Mouse (Mus musculus): ENCODE measurements around the gene Gm28305.

The Gm28305 gene

DNA sequence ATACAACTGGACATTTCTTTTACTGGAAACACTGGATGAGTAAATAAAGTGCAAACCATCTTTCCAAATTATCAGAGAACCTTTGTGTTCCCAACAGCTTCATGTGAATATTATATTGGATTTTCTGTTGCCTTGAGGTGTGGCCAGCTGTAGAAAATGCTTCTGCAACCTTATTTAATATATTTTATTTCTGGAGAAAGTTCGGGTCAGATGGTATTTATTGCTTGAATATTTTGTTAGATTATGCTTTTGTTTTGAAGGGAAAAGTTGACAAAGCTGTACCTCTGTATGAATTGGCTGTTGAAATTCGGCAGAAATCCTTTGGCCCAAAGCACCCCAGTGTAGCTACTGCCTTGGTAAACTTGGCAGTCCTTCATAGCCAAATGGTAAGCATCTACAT lies at the start of gene Gm28305:
Gene Gm28305, plus strand, starts transcription at position 301 of the 400 bp plus-strand sequence.
- no peak for DNase-seq (ENCODE audit: low read depth)

- DNase-seq (ENCODE audit: low read depth), result peak; percentile 80
Observed at GRCm38 (mm10) chr9:103996496-103996895, 44.0 kb upstream of the Gm28305 start.

GRCm38 (mm10) chr9:104000601-104001000 lies 39.9 kb upstream of the Gm28305 start:
- peak; percentile 4 for DNase-seq (ENCODE audit: low read depth)

GRCm38 (mm10) chr9:104001921-104002859 lies 38.3 kb upstream of the Gm28305 start, which contains the start of gene Nphp3:
Nphp3 (plus strand) TSS chr9:104002544.
- DNase-seq (ENCODE audit: low read depth), result peak; percentile 95

DNA sequence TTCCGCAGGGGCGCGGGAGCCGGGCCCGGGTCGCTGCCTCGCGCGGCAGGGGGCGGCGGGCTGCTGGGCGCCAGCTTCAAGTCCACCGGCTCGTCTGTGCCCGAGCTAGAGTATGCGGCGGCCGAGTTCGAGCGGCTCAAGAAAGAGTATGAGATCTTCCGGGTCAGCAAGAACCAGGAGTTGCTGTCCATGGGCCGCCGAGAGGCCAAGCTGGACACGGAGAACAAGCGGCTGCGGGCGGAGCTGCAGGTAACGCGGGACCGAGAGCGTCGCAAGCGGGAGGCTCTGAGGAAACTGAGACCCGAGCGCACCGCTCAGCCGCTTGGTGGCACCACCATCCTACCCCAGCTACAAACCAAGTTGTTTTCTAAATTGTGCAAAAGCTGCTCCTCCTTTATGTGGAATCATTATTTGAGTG lies 37.5 kb upstream of the Gm28305 start:
- peak; percentile 71 for DNase-seq (ENCODE audit: low read depth)

DNA sequence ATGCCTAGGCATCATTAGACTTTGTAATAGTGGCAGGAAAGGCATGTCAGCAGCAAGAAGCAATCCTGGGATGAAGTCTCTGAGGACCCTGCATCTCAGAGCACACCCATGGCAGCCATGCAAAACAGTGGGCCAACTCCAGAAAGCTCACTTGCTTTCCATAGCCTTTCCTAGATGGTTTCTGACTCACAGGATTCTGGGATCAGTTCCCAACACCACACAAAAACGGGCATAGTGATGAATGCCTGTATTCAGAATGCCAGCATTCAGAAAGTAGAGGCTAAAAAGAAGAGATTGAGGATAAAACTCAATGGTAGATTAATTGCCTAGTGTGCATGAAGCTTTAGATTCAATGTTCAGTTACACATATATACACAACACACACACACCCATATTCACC lies 25.9 kb upstream of the Gm28305 start:
- no peak for DNase-seq (ENCODE audit: low read depth)

GRCm38 (mm10) chr9:104021026-104021425 lies 19.4 kb upstream of the Gm28305 start:
- no peak for DNase-seq (ENCODE audit: low read depth)

GRCm38 (mm10) chr9:104027186-104027585 lies 13.3 kb upstream of the Gm28305 start:
- DNase-seq (ENCODE audit: low read depth), result no peak

GRCm38 (mm10) chr9:104029861-104030260 lies 10.6 kb upstream of the Gm28305 start:
- no peak for DNase-seq (ENCODE audit: low read depth)

- no peak for DNase-seq (ENCODE audit: low read depth)
Observed at GRCm38 (mm10) chr9:104034231-104034630, 6.2 kb upstream of the Gm28305 start.

GRCm38 (mm10) chr9:104034718-104035117 lies 5.7 kb upstream of the Gm28305 start:
- DNase-seq (ENCODE audit: low read depth), result no peak

- DNase-seq (ENCODE audit: low read depth), result peak; percentile 71
Observed at GRCm38 (mm10) chr9:104035261-104036015, 5.0 kb upstream of the Gm28305 start.

DNA sequence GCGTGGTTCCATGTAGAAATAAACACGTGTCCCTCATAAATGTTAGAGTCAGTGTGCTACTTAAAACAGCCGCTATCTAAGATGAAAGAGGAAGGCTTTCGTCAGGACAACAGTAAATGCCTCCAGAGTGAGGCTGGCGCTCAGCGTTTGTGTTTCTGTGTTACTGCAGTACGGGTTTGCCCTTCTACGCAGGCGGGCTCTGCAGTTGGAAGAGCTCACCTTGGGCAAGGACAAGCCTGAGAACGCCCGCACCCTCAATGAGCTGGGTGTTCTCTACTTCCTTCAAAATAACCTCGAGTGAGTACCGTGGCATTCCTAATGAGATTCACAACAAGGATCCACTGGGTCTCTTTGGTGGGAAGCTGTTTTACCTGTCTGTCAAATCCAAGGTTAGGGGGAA lies 2.2 kb upstream of the Gm28305 start:
- DNase-seq (ENCODE audit: low read depth), result no peak

GRCm38 (mm10) chr9:104039031-104039695 lies 1.3 kb upstream of the Gm28305 start:
- DNase-seq (ENCODE audit: low read depth), result no peak

- DNase-seq (ENCODE audit: low read depth), result no peak
Observed at GRCm38 (mm10) chr9:104039742-104040141, 720 bp upstream of the Gm28305 start.

GRCm38 (mm10) chr9:104043676-104044075 lies 3.2 kb downstream of the Gm28305 start:
- DNase-seq (ENCODE audit: low read depth), result no peak

- DNase-seq (ENCODE audit: low read depth), result no peak
Observed at GRCm38 (mm10) chr9:104051028-104051427, 10.6 kb downstream of the Gm28305 start.

DNA sequence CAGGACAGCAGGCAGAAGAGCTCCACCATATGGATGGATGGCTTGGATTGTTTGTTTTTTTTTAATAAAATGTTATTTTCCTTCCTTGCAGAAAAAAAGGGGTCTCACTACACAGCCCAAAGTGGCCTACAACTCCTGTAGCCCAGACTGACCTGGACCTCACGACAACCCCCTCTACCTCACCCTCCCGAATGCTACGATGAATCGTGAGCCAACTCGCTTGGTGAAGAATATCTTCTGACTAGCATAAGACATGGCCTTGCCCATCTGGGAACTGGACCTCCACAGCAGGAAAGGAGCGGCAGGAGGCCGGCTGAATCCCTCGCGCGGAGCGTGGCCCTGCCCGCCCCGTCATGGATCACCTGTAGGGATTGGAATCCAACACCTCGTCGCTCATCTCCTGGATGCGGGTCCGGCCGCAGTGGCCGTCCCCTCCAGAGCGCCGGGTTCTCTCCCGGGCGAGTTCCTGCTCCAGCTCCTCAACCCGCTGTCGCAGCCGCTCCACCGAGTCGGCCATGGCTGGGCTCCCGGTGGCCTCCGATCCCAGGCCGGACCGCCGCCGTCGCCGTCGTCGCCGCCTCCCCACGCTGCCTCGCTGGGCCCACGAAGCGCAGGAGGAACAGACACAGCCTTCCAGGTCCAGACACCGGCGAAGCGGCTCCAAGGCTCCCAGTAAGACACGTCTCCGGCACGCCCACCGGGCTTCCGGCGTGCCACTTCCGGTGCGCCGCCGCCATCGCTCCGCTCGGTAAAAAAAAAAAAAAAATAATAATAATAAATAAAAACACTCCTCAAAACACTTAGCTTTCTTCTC lies 22.2 kb downstream of the Gm28305 start, which contains the start of gene Uba5:
Gene Uba5, minus strand, starts transcription at position 705 of the 814 bp plus-strand sequence.
- DNase-seq (ENCODE audit: low read depth), result no peak

- peak; percentile 97 for DNase-seq (ENCODE audit: low read depth)
Observed at GRCm38 (mm10) chr9:104063244-104063961, 22.9 kb downstream of the Gm28305 start, which contains the start of gene Acad11. Acad11 (plus strand) TSS chr9:104063377.

- DNase-seq (ENCODE audit: low read depth), result peak; percentile 3
Observed at GRCm38 (mm10) chr9:104064571-104064970, 24.1 kb downstream of the Gm28305 start.
